Comparison of ENCODE assay signal across 21 mouse cellular contexts in the genomic region with DNA sequence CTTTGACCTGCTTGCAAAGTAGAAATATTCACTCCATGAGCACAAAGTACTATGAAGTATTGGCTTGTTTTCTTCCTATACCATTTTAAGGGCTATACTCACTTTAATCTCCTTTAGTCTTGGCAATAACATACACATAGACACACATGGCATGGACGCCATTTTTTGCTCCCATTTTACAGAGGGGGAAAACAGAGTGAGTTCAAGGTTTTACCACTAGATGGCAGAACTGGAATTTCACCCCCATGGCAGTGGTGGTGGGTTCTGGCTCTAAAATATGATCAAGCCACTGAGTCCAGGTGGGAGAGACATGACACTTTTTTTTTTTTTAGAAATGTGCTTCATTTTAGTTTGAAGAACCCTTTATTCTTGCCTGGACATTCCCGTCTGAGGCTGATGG. TPM values are rescaled to one million over a fixed set of nuclear protein-coding genes. Genes with fewer than 3 reads are reported as not detected.
DNase-seq lines count a peak whose midpoint lies in the region; TF ChIP-seq lines count a peak whose summit lies in the region.
"Had no signal": no experiment of that assay in that cellular context is flagged by ENCODE, and none has a peak within 500 bp of the region (broad histone marks: within the 10 kb centered on the region; RNA-seq: fewer than 3 reads in every experiment).

No protein-coding gene starts in this region.

- no peak overlapping the region for H3K4me3 ChIP-seq in left cerebral cortex, adult 2 months
- no peak overlapping the region for H3K4me3 ChIP-seq in CH12.LX (replicated peaks in 1 of 3; ENCODE audit: low read depth in 2 of 3, low read length in 2 of 3, poor library complexity in 1 of 3)
- H3K4me3 ChIP-seq in cerebellum, adult 2 months (replicated peaks; ENCODE audit: insufficient read depth, low read depth, low read length): no peak overlapping the region
- H3K4me3 ChIP-seq: embryonic facial prominence, embryonic 10.5 days; liver, embryonic 15.5 days; stomach, embryonic 15.5 days had no signal

- no peak for TF ChIP-seq POLR2A in CH12.LX (IDR thresholded peaks at IDR 0.05; ENCODE audit: low read depth, low read length)
- TF ChIP-seq POLR2A in brain, embryonic 14.5 days (IDR thresholded peaks at IDR 0.05; ENCODE audit: borderline replicate concordance, extremely low read depth, insufficient read depth, insufficient read length, poor library complexity, severe bottlenecking): no peak
- no peak for TF ChIP-seq POLR2A in cerebellum, adult 2 months (IDR thresholded peaks at IDR 0.05; ENCODE audit: borderline replicate concordance, insufficient read depth, low read length)

- intact Hi-C loops in left cerebral cortex, adult 2 months (cut with DNase I): loop anchor here (5.0 kb wide), 1 partner anchor 112 kb away; no protein-coding TSS in a partner anchor
- intact Hi-C loops in left cerebral cortex, postnatal 4 days (cut with DNase I): no loop called here

- H3K4me1 ChIP-seq in CH12.LX (ENCODE audit: control insufficient read depth in 1 of 2, insufficient read depth in 2 of 2): peaks cover 0 to 17% of the 10 kb centered on the region in 2 experiments; a peak in 2 of 4 replicates
- peaks cover 6% of the 10 kb centered on the region for H3K4me1 ChIP-seq in cerebellum, adult 2 months (ENCODE audit: control insufficient read depth, insufficient read depth, low read length)

- no peak for TF ChIP-seq EP300 in CH12.LX (IDR thresholded peaks at IDR 0.05; ENCODE audit: low read length)

- H3K79me2 ChIP-seq in CH12.LX (replicated peaks; ENCODE audit: control insufficient read depth, extremely low read depth, insufficient read depth, poor library complexity, severe bottlenecking): peaks cover 7% of the 10 kb centered on the region

- TF ChIP-seq CTCF in left cerebral cortex, adult 2 months (IDR thresholded peaks at IDR 0.05): peak; percentile 26
- peak; percentile 37 to 45; a peak in 3 of 4 replicates for TF ChIP-seq CTCF in CH12.LX (conservative IDR thresholded peaks at IDR 0.05 in 1 of 2, IDR thresholded peaks at IDR 0.05 in 1 of 2; ENCODE audit: low read depth in 2 of 2, low read length in 2 of 2)
- TF ChIP-seq CTCF in brain, embryonic 14.5 days (IDR thresholded peaks at IDR 0.05; ENCODE audit: borderline replicate concordance, extremely low read depth, insufficient read depth, insufficient read length): peak; percentile 20; the same call in 1 of the 2 replicates
- TF ChIP-seq CTCF in cerebellum, adult 2 months (IDR thresholded peaks at IDR 0.05; ENCODE audit: borderline replicate concordance, insufficient read depth, low read depth, low read length): no peak

- peaks cover 4 to 64% of the 10 kb centered on the region in 2 experiments for H3K36me3 ChIP-seq in CH12.LX (replicated peaks in 1 of 2; ENCODE audit: control insufficient read depth in 1 of 2, insufficient read depth in 1 of 2, low read length in 1 of 2)
- H3K36me3 ChIP-seq: embryonic facial prominence, embryonic 10.5 days; liver, embryonic 15.5 days; stomach, embryonic 15.5 days had no signal

- DNase-seq in left cerebral cortex, adult 2 months (ENCODE audit: extremely low spot score in 1 of 2, low spot score in 2 of 2): no peak
- DNase-seq in left cerebral cortex, postnatal 4 days: no peak
- peak; percentile 9 for DNase-seq in 3T3-L1 (ENCODE audit: low read depth, low spot score)
- no peak for DNase-seq in CH12.LX (ENCODE audit: extremely low read depth)
- no peak for DNase-seq in brain, embryonic 14.5 days (ENCODE audit: low read depth)
- DNase-seq in left cerebral cortex, adult 9 months (ENCODE audit: low spot score in 2 of 2): no peak
- no peak for DNase-seq in cerebellum, adult 2 months
- DNase-seq: heart, postnatal 4 days; kidney, adult 9 months; kidney, postnatal 36 days; lung, postnatal 14 days; right cerebral cortex, adult 18-20 months; spleen, adult 18-20 months had no signal

- no peaks in the 10 kb centered on the region for H3K27me3 ChIP-seq in CH12.LX (replicated peaks)
- no peaks in the 10 kb centered on the region for H3K27me3 ChIP-seq in cerebellum, adult 2 months (ENCODE audit: control insufficient read depth, insufficient read depth, low read length)

- no peaks in the 10 kb centered on the region for H3K9me3 ChIP-seq in CH12.LX (replicated peaks; ENCODE audit: low read length)
- H3K9me3 ChIP-seq: embryonic facial prominence, embryonic 10.5 days; liver, embryonic 15.5 days; stomach, embryonic 15.5 days had no signal

- peak; percentile 23 for TF ChIP-seq RAD21 in CH12.LX (IDR thresholded peaks at IDR 0.05; ENCODE audit: low read depth, low read length)

- WGBS in cerebellum, adult 2 months: 84% methylated on average over 2 of the region's 2 CpGs

- no peak overlapping the region for H3K4me2 ChIP-seq in CH12.LX (ENCODE audit: insufficient read depth, low read depth, poor library complexity, severe bottlenecking)
- H3K4me2 ChIP-seq: liver, embryonic 15.5 days; stomach, embryonic 15.5 days had no signal

- no peak overlapping the region for H3K9ac ChIP-seq in CH12.LX (ENCODE audit: insufficient read depth, low read depth)
- H3K9ac ChIP-seq: liver, embryonic 15.5 days; stomach, embryonic 15.5 days had no signal

- dilution Hi-C loops in CH12.LX (cut with MboI; ENCODE audit: extremely low pct_ligation_motif_present, extremely low pct_unique_long_range_greater_than_20kb, low sequenced_read_pairs): no loop called here

- in situ Hi-C loops in CH12.LX (cut with MboI; ENCODE audit: low pct_ligation_motif_present, low pct_unique_long_range_greater_than_20kb, low sequenced_read_pairs): no loop called here

- H3K27ac ChIP-seq in left cerebral cortex, adult 2 months: no peak overlapping the region
- no peak overlapping the region for H3K27ac ChIP-seq in CH12.LX (ENCODE audit: insufficient read depth, low read depth)
- no peak overlapping the region for H3K27ac ChIP-seq in cerebellum, adult 2 months (ENCODE audit: insufficient read depth, low read length)
- H3K27ac ChIP-seq: embryonic facial prominence, embryonic 10.5 days; liver, embryonic 15.5 days; stomach, embryonic 15.5 days had no signal

TF ChIP-seq in CH12.LX, 34 proteins besides CTCF, POLR2A, EP300 and RAD21:
- TF ChIP-seq ETS1 (conservative IDR thresholded peaks at IDR 0.05; ENCODE audit: low read depth, low read length): no peak
- no peak for TF ChIP-seq USF2 (conservative IDR thresholded peaks at IDR 0.05; ENCODE audit: low read depth, low read length)
- TF ChIP-seq SMC3 (IDR thresholded peaks at IDR 0.05; ENCODE audit: low read depth, low read length): peak; percentile 42
- TF ChIP-seq JUND (conservative IDR thresholded peaks at IDR 0.05; ENCODE audit: low read depth, low read length): no peak

RNA-seq across cellular contexts. Expression of a gene that starts 1.6 kb away (rescaled TPM):
- total RNA-seq in left cerebral cortex, adult 2 months (2021): 1 to 10 TPM; 8.8 to 9.6 TPM
- total RNA-seq in left cerebral cortex, postnatal 4 days (2021): 10 to 100 TPM; 15.8 to 17.2 TPM
- total RNA-seq in CH12.LX (2012; rRNA removed) (11.5 and 11.6 TPM in 2 replicates), CH12.LX (2014; rRNA removed) (11.0 and 11.2 TPM in 2 replicates)
- polyA plus RNA-seq in CH12.LX (2012; ENCODE audit: insufficient read length, low read depth): 23.0 and 23.5 TPM in 2 replicates
- polyA plus RNA-seq in brain, embryonic 14.5 days (2012; rRNA removed): 22.4 and 40.0 TPM in 2 replicates
- 10.3 and 10.8 TPM in 2 replicates for polyA plus RNA-seq in cerebellum, adult 2 months (2012; rRNA removed)

RNA-seq across cellular contexts. Expression of a gene that starts 56.5 kb away (rescaled TPM):
- total RNA-seq in left cerebral cortex, adult 2 months (2021): not detected
- total RNA-seq in left cerebral cortex, postnatal 4 days (2021): not detected
- 0.13 TPM in 2 replicates for total RNA-seq in CH12.LX (2012; rRNA removed)
- not detected in 2 replicates for total RNA-seq in CH12.LX (2014; rRNA removed)
- polyA plus RNA-seq in CH12.LX (2012; ENCODE audit: insufficient read length, low read depth): 0.20 and 0.23 TPM in 2 replicates
- not detected in 2 replicates for polyA plus RNA-seq in brain, embryonic 14.5 days (2012; rRNA removed)
- polyA plus RNA-seq in cerebellum, adult 2 months (2012; rRNA removed): not detected in 2 replicates
- total RNA-seq: adrenal gland, adult 18-20 months; heart, postnatal 4 days; layer of hippocampus, postnatal 10 days; left cerebral cortex, postnatal 36 days; megakaryocyte-erythroid progenitor cell, adult 5-6 weeks had no signal
- polyA plus RNA-seq: gonadal fat pad, adult 2 months had no signal
